Mouse (Mus musculus): ENCODE data around the gene C2cd2l.

GRCm38 (mm10) chr9:44268432-44268831, 51.7 kb downstream of the C2cd2l start, which contains the start of gene Nlrx1:
- TF ChIP-seq CTCF (IDR thresholded peaks at IDR 0.05; ENCODE audit: low read depth, low read length) (no peak), POLR2AphosphoS5 (IDR thresholded peaks at IDR 0.05; ENCODE audit: insufficient replicate concordance, low read depth, low read length) (no peak), GATA1 (IDR thresholded peaks at IDR 0.05; ENCODE audit: borderline replicate concordance, low read length) (no peak), GATA2 (IDR thresholded peaks at IDR 0.05; ENCODE audit: borderline replicate concordance, low read depth, low read length) (no peak), TAL1 (conservative IDR thresholded peaks at IDR 0.05; ENCODE audit: low read depth, low read length) (no peak)
